Mouse (Mus musculus) E14TG2a.4 (cell line): ENCODE measurements at regions not wholly inside any gene's neighbourhood (a gene's known extent, or its start where the extent isn't known, plus 50 kb on each side); places are given as distances from the start of the nearest gene placed in this dataset.

ENCODE experiments used
- H3K27me3 ChIP-seq: 2 replicates; pipeline ENCODE4 v1.6.1; 2014; ENCODE audit warnings: low read length, control low read depth; ENCODE audit not compliant: insufficient read depth
- H3K36me3 ChIP-seq: 2 replicates; pipeline ENCODE4 v1.6.1; 2014; ENCODE audit warnings: low read length, control low read depth; ENCODE audit not compliant: insufficient read depth
- H3K4me1 ChIP-seq: replicated peaks from 2 replicates; pipeline ENCODE4 v1.6.1; 2014; ENCODE audit warnings: low read depth, low read length, control low read depth
- H3K4me3 ChIP-seq: replicated peaks from 2 replicates; pipeline ENCODE4 v1.5.1; 2014; ENCODE audit warnings: mild to moderate bottlenecking, low read length
- H3K9me3 ChIP-seq: 2 replicates; pipeline ENCODE4 v1.6.1; 2014; ENCODE audit warnings: low read length, control low read depth
- CTCF ChIP-seq: conservative IDR thresholded peaks from 2 replicates; pipeline ENCODE4 v1.5.1; 2014; ENCODE audit warnings: low read length
- NANOG ChIP-seq: IDR thresholded peaks from 2 replicates; pipeline ENCODE4 v1.6.1; 2014; ENCODE audit warnings: borderline replicate concordance, low read length, mixed read lengths
- POU5F1 ChIP-seq: IDR thresholded peaks from 2 replicates; pipeline ENCODE4 v1.6.1; 2014; ENCODE audit warnings: low read length, borderline replicate concordance

DNA sequence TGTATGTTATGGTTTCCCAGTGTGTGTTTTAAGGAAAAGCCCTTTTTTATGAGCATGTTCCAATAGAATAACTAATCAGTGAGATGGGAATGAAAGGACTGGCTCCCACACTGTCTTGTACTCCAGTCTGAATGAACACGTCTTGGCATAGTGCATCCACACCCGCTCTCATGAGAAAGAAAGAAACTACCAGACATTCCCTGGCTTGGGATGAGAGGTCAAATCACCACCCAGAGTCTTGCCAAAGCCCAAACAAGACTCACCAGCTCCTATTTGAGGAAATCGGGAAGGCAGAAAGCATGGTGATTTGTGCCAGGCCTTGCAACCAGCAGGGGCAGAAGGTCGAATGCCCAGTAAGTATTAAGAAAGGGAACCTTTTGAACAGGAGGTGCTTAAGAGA lies 110.6 kb downstream of the Tmx1 start:
- Histone ChIP-seq H3K9me3 (no peaks in the 10 kb centered on the region), H3K4me1 (no peaks in the 10 kb centered on the region), H3K27me3 (no peaks in the 10 kb centered on the region), H3K4me3 (no peak overlapping the region), H3K36me3 (no peaks in the 10 kb centered on the region)
- TF ChIP-seq CTCF (no peak), NANOG (no peak), POU5F1 (no peak)

DNA sequence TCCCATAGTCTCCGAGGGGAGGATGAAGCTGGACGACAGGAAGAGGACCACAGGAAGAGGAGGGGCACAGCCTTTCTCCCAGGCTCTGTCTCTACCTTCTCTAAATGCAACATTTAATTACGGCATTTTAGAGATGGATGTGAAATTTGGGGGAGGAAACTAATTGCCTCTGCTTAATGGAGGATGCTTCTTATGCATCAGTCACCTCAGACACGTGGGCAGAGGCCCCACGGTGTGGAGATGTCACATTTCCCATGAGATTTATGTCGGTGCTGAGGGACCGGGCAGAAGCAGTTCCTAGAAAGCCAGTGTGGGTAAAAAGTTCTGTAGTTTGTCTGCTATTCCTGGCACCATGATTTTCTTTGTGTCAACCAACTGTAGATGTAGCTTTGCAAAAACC lies 122.8 kb downstream of the Tmx1 start:
- no peak overlapping the region for H3K4me3 ChIP-seq
- H3K4me1 ChIP-seq = 0 out of 2 replicates have a peak, but pooled peaks cover 5% of the 10 kb centered on the region
- no peak for TF ChIP-seq CTCF
- TF ChIP-seq NANOG = no peak
- no peak for TF ChIP-seq POU5F1
- no peaks in the 10 kb centered on the region for H3K27me3 ChIP-seq
- H3K36me3 ChIP-seq = no peaks in the 10 kb centered on the region
- H3K9me3 ChIP-seq = no peaks in the 10 kb centered on the region

DNA sequence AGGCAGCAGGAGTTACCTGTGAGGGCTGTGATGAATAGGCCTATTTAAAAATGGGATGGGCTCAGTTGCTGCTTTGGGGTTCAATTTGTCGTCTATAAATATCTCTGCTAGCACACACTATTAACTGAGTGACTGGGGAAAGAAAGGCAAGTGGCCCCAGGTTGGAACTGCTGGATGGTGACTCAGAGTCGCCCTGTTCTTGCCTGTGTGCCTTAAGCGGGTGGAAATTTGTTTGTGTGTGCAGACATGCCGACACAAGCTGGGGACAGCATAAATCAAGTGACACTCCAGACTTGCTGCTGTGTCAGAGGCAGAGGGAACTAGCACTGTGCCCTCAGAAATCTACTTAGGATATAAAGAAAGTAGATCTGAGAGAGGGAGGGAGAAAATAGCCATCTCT lies 124.9 kb downstream of the Tmx1 start:
- Histone ChIP-seq H3K4me1 (0 out of 2 replicates have a peak, but pooled peaks cover 5% of the 10 kb centered on the region), H3K36me3 (no peaks in the 10 kb centered on the region), H3K27me3 (no peaks in the 10 kb centered on the region), H3K9me3 (no peaks in the 10 kb centered on the region), H3K4me3 (no peak overlapping the region)
- TF ChIP-seq CTCF = no peak
- TF ChIP-seq NANOG = no peak

DNA sequence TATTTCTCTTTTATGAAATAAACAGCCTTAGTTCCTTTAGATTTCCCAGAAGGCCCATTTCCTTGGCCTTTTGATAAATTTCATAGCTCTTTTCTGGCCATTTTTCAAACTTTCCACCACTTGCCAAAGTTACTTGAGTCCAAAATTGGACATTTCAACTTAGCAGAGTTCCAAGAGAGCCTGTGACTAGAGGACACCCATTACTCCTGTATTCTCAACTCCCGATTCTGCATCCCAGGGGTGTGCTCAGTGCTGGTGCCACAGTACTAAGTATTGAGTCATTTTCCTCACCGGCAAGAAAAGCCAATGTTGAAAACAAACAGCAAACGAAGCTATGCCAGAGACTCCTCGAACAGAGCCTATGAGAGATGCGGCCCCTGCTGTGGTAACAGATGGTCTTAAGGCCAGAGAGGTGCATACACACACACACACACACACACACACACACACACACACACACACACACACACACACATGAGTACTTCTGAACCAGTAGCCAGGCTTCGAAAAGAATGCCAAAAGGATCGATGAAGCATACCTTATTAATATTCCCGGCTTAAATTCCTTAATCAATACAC lies 126.5 kb downstream of the Tmx1 start:
- TF ChIP-seq NANOG (no peak), POU5F1 (no peak), CTCF (no peak)
- Histone ChIP-seq H3K27me3 (no peaks in the 10 kb centered on the region), H3K36me3 (no peaks in the 10 kb centered on the region), H3K9me3 (no peaks in the 10 kb centered on the region), H3K4me1 (0 out of 2 replicates have a peak, but pooled peaks cover 5% of the 10 kb centered on the region), H3K4me3 (no peak overlapping the region)

DNA sequence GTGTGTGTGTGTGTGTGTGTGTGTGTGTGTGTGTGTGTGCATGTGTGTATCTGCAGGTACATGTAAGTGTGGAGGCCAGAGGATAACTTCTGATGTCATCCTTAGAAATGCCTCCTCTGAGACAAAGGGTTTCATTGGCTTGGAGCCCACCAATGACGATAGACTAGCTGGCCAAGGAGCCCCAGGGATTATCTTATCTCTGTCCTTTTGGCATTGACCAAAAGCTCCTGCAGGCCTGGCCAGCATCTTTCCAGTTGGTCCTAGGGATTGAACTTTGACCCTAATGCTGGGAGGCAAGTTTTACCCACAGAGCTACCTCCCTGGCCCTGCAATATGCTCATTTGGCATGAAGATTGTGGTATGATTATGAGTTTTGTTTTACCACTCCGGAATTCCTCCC lies 133.3 kb downstream of the Tmx1 start:
- Histone ChIP-seq H3K36me3 (no peaks in the 10 kb centered on the region), H3K27me3 (0 out of 2 replicates have a peak, but pooled peaks cover 4% of the 10 kb centered on the region), H3K9me3 (no peaks in the 10 kb centered on the region), H3K4me1 (no peaks in the 10 kb centered on the region), H3K4me3 (no peak overlapping the region)
- TF ChIP-seq POU5F1 (no peak), NANOG (no peak), CTCF (no peak)

DNA sequence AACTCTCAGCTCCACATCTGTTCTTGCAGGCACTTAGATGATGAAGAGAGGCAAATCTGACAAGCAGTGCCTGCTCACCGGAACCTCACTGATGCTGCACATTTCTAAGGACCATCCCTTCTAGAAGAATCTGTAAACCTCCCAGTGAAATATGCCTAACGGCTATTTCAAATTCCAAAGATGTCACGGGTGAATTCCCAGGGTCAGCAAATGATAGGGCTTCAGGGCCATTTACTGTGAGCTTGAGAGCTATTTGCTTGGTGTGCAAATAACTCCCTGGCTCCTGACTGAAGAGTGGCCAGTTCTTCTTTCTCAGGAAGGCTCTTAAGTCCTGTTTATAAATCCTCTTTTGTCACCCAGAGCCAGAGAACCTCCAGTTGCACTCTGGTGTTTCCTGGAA lies 135.3 kb downstream of the Tmx1 start:
- TF ChIP-seq CTCF (no peak), POU5F1 (no peak), NANOG (no peak)
- Histone ChIP-seq H3K4me1 (no peaks in the 10 kb centered on the region), H3K27me3 (0 out of 2 replicates have a peak, but pooled peaks cover 4% of the 10 kb centered on the region), H3K9me3 (no peaks in the 10 kb centered on the region), H3K36me3 (no peaks in the 10 kb centered on the region), H3K4me3 (no peak overlapping the region)

DNA sequence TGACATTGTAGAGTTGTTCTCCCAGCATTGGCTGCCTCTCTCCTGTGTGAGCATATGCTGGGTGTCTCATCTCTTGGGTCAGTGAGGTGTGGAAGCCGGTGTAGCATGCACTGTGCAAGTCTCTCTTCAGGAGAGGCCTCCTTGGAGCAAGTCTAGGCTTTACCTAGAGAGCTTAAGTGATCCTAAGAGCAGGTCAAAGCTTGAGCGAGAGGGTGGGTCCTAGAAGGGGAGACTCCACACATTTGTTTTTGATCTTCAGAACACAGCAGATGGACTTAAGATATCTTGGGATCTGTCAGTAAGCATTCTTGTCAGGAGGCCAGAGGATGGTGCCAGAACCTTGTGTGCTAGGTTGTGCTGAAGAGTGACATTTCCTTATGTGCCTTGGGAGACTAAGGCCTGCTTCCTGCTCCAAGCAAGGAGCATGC lies 136.4 kb downstream of the Tmx1 start:
- no peaks in the 10 kb centered on the region for H3K36me3 ChIP-seq
- H3K4me3 ChIP-seq = no peak overlapping the region
- 0 out of 2 replicates have a peak, but pooled peaks cover 4% of the 10 kb centered on the region for H3K27me3 ChIP-seq
- H3K4me1 ChIP-seq = no peaks in the 10 kb centered on the region
- no peak for TF ChIP-seq CTCF
- TF ChIP-seq NANOG = no peak
- no peaks in the 10 kb centered on the region for H3K9me3 ChIP-seq

DNA sequence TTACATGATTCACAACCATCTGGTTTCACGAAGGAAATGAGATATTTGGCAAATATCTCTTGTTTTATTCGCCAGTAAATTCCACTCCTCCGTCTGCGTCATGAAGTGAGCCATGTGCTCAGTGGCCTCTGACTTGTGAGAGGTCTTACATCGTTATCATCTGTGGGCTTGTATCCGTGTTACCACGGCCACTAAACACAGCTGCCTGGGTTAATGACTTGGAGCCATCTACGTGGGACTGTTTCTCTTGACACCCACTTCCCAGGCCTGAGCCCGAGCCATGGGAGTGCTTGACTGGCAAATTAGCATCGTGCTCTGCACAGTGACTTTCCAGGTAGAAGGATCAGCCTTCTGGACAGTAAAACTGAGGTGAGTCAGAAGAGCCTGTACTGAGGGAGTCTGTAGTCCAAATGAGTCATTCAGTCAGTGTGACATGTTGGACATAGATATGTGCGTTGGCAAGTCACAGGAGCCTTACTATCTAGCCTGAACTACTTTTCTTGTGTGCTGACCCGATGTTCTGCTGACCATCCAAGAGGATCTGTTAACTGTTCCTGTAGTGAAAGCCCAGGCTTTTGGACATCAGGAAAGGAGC lies 137.7 kb downstream of the Tmx1 start:
- H3K4me3 ChIP-seq = no peak overlapping the region
- TF ChIP-seq NANOG (no peak), POU5F1 (no peak), CTCF (no peak)
- H3K27me3 ChIP-seq = 0 out of 2 replicates have a peak, but pooled peaks cover 4% of the 10 kb centered on the region
- H3K9me3 ChIP-seq = no peaks in the 10 kb centered on the region
- no peaks in the 10 kb centered on the region for H3K4me1 ChIP-seq
- no peaks in the 10 kb centered on the region for H3K36me3 ChIP-seq

DNA sequence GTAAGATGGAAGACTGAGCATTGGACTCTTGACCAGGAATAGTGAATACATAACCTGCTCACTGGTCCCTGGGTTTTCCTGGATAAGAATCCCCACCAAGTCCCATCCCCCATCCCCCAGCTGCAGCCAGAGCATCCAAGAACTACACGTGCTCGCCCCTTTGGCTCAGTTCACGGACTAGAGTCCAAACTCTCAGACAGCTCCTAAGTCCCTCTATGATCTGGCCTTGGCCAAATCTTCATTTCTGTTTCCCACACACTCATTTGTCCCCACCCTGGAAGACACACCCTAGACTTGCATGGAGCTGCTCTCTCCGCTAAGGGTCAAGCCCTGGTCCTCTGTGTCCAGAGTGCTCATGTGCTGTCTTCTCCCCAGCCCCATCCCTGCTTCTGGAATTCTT lies 139.9 kb downstream of the Tmx1 start:
- no peaks in the 10 kb centered on the region for H3K9me3 ChIP-seq
- no peak overlapping the region for H3K4me3 ChIP-seq
- H3K4me1 ChIP-seq = no peaks in the 10 kb centered on the region
- TF ChIP-seq CTCF = no peak
- no peak for TF ChIP-seq NANOG
- no peak for TF ChIP-seq POU5F1
- H3K27me3 ChIP-seq = 0 out of 2 replicates have a peak, but pooled peaks cover 4% of the 10 kb centered on the region
- H3K36me3 ChIP-seq = no peaks in the 10 kb centered on the region
